Mouse (Mus musculus) ovary, postnatal 10 days (tissue): ENCODE data around the gene Raet1d.
A peak's percentile ranks its signal among the peaks of the same experiment; 100 is the strongest.
"Not testable (repeated sequence)": the region's sequence is repeated elsewhere in the genome, so short reads cannot be mapped to it uniquely, and the experiment has no call there.

Source experiments
- DNase-seq: peaks from one replicate; pipeline ENCODE4 v3.0.0; 2022; ENCODE audit warnings: low spot score

Gene Raet1d

DNA sequence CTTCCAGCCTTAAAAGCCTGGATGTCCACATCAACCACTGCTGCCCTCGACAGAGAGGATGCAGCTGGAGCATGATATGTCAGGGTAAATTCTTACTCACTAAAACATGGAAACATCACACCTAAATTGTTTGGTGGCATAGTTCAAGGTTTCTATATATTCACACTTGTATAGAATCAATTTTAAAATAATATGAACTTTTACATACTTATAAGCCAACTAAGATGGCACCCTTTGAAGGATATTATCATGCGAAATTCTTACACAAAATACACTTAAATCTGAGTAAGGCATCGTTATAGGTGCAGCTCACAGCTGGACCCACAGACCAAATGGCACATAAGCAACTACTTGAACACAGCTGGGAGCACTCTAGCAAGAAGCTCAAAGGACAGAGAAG is at the start of gene Raet1d:
Gene Raet1d (plus strand): TSS at position 301 of the 400 bp plus-strand sequence.
- not testable (repeated sequence) for DNase-seq

DNA sequence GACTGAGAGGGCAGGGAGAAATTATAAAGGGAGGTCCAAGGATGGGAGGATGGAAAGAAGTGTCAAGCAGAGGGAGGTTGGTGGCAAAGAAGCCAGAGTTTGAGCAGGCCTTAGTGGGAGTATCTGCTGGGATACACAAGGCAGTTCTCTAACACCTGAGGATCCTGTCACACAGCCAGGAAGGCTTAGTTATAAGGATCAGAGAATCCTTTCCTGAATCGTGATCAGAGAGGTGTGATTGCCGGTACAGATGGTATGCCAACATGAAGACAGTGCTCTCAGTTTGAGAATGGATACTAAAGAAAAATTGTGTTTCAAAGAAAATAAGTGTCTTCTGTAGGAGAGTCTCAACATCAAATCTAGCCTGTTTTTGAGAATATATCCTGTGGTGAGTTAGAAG is 37.5 kb upstream of the Raet1d start:
- DNase-seq, result no peak

- DNase-seq, result not testable (repeated sequence)
Observed at GRCm38 (mm10) chr10:22345721-22346120, 14.6 kb upstream of the Raet1d start.

GRCm38 (mm10) chr10:22353548-22354195 is 6.7 kb upstream of the Raet1d start:
- DNase-seq, result not testable (repeated sequence)

DNA sequence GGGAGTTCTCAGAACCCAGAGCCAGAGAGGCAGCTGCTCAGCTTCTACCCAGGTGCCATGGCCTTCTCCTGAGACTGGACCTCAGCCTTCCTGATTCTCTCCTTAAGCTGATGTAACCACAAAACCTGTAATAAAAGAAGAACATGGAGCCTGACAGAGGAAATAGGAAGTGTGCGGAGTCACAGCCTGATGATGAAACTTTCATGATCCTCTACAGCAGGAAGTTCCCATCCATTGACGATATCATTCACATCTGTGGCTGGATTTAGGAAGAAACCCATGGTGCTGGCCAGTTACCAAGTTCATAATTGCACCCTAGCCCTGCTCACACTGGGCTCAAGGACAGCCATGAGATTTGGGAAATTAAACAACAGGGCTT is 6.2 kb upstream of the Raet1d start:
- not testable (repeated sequence) for DNase-seq

DNA sequence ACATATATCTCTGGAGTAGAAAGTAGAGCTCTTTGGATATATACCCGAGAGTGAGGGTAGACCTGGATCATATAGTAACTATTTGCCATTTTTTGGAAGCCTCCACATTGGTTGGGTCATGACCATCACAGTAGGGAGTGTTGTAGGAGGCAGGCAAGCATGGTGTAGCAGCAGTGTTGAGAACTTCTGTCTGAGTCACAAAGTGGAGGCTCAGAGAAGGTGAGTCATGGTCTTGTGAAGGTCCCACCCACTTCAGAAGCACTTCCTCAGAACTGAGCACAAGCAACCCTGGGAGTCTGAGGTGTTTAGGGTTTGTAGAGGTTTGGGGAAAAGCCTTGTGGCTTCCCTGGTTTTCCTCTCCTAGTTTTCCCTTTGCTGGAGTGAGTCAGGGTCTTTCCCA is 3.0 kb upstream of the Raet1d start:
- not testable (repeated sequence) for DNase-seq

DNA sequence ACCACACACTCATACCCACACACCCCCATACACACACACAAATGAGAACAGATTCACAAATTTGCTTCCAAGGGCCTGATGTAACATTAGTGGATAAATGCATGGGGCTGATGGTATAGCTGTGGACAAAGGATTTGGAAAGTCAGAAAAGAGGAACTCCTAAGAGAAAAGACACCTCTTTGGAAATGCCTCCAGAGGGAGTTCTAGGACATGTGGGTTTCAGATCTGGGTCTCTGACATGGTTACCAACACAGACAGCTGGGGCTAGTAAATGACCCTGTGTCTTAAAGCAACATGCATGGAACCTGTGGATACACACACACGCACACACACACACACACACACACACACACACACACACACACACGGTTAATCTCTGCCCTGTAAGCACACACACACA is 605 bp downstream of the Raet1d start:
- not testable (repeated sequence) for DNase-seq

GRCm38 (mm10) chr10:22361415-22362352 is 1.3 kb downstream of the Raet1d start:
- DNase-seq, result not testable (repeated sequence)

DNA sequence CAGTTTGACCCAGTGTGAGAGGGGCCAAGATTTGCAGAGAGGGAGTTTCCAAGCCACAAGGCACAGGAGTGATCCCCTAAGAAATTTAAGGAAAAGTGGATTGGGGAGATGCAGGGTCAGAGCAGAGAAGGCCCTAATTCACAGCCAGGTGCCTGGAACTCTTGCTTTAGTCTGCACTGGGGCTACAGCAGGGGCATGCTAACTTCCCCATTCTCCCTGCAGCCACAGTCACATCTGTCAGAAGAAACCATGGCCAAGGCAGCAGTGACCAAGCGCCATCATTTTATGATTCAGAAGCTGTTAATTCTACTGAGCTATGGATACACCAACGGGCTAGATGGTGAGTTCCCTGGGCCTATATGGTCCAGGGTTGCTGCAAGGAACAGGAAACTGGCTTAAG is 2.1 kb downstream of the Raet1d start:
- not testable (repeated sequence) for DNase-seq

DNA sequence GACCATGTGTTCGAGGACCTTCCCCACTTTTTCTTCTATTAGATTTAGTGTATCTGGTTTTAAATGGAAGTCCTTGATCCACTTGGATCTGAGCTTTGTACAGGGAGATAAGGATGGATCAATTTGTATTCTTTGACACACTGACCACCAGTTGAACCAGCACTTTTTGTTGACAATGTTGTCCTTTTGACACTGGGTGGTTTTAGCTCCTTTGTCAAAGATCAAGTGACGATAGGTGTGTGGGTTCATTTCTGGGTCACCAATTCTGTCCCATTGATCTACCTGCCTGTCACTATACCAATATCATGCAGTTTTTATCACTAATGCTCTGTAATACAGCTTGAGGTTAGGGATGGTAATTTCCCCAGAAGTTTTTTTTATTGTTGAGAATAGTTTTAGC is 4.6 kb downstream of the Raet1d start:
- not testable (repeated sequence) for DNase-seq

- DNase-seq, result not testable (repeated sequence)
Observed at GRCm38 (mm10) chr10:22381226-22381625, 20.9 kb downstream of the Raet1d start.

GRCm38 (mm10) chr10:22390146-22390545 is 29.8 kb downstream of the Raet1d start:
- DNase-seq, result not testable (repeated sequence)

DNA sequence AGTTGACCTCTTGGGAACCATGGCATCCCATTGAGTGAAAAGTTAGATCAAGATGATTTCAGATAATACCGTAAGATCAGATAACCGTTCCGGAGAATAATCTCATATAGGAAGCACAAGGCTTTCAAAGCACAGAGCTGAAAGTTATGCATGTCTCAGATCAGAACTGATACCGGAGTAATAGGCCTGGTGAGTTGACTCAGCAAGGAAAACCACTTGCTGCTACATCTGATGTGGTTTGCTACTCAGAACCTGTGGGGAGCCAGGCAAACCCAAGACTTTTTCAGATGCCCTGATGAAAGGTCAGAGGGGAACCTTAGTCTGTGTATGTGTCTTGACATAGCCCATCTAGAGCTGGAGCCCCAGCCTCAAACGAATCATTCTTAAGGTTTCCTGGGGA is 31.3 kb downstream of the Raet1d start:
- DNase-seq, result not testable (repeated sequence)

- not testable (repeated sequence) for DNase-seq
Observed at GRCm38 (mm10) chr10:22393028-22393824, 32.9 kb downstream of the Raet1d start.

GRCm38 (mm10) chr10:22396680-22397079 is 36.3 kb downstream of the Raet1d start:
- not testable (repeated sequence) for DNase-seq

DNA sequence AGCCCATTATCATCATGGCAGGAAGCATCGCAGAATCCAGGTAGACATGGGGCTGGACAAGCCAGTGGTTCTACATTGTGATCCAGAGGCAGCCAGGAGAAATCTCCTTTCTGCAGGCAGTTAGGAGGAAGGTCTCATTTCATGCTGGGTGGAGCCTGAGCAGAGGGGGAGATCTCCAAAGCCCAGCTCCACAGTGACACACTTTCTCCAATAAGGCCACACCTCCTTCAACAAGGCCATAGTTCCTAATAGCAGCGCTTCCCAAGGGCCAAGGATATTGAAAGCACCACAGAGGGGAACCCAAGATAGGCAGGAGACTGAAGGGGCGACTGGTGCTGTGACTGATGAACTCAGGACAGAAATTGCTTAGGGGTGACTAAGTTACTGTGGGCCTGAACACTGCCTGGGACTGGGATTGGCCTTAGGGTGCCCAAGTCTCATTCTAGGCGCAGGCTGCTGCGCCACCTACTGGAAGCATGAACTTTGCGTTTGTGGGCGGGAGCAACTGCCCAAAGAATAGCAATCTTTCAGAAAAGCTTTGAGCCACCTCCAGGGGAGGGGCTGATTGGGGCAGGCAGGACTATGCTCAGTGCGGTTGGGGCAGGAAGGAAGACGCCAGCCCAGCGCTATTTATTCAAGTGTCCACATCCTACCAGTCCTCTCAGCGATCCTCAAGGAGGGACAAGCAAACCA is 42.0 kb downstream of the Raet1d start:
- DNase-seq, result peak; percentile 10

DNA sequence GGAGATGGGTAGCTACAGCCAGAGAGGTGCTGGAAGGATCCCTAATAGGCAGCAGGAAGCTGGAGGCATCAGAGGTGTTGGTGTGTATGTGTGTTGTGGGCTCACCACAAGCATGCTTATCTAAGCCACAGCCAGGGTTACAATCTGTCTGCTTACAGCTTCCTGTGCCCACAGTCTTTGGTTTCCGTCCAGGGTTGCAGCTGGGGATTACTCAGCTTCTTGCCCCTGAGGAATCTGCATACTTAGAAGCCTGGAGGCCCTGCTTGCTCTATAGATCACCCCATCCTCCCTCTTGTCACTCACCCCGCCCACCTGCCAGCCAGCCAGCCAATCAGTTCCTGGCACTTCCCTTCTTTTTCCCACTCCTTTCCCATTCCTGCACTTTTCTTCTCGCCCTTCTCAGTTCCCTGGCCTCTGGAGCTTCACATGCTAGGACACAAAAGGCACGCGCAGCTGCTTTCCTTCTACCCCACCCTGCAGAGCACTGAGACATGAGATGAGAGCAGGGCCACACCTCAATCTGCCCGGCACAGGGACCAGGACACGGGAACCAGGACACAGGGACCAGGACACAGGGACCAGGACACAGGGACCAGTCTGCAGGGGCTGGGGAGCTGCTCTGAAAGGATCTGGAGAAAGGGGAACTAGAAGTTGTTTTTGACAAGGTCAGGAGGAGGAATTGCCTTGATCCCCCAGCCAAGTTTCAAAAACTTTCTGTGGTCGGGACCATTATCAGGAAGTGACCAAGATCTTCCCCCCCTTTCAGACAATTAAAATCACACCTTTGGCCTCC is 53.5 kb downstream of the Raet1d start:
- not testable (repeated sequence) for DNase-seq
